ENCODE assay signal across 7 mouse cellular contexts in the genomic region with DNA sequence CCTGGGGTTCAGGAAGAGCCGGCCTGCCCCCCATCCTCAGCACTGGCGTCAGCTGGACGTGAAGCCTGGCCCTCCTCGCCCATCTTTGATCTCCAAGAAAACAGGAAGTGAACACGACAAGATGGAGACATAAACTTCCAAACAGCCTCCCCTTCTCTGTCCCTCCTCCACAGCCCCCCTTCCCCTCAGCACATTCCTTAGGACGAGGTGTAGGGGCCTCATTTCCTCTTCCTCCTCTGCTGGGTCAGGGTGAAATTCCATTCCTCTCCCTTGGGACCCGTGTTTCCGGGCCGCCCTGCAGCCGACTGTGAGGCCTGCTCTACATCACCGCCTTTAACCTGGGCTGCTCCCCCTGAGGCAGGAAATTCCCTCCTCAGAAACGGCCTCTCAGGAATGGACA. TPM values are rescaled to one million over a fixed set of nuclear protein-coding genes. Genes with fewer than 3 reads are reported as not detected.
A peak's percentile ranks its signal among the peaks of the same experiment; 100 is the strongest.
DNase-seq lines count a peak whose midpoint lies in the region; TF ChIP-seq lines count a peak whose summit lies in the region.

No protein-coding gene starts in this region.

- H3K4me1 ChIP-seq in cortical plate, adult 2 months (ENCODE audit: control insufficient read depth, insufficient read depth, low read length): no peaks in the 10 kb centered on the region
- peaks cover 2% of the 10 kb centered on the region; the same call in 1 of the 2 replicates for H3K4me1 ChIP-seq in liver, adult 2 months (ENCODE audit: control insufficient read depth, insufficient read depth, low read length)

- no peaks in the 10 kb centered on the region for H3K36me3 ChIP-seq in liver, adult 2 months (ENCODE audit: control insufficient read depth, insufficient read depth, low read length)

- no peak for TF ChIP-seq POLR2A in cortical plate, adult 2 months (IDR thresholded peaks at IDR 0.05; ENCODE audit: extremely low read depth, insufficient read depth, low read length)
- TF ChIP-seq POLR2A in liver, adult 2 months (IDR thresholded peaks at IDR 0.05; ENCODE audit: extremely low read depth, insufficient read depth, low read length): no peak

- peak overlapping the region; percentile 86 for H3K27ac ChIP-seq in cortical plate, adult 2 months (ENCODE audit: insufficient read depth, low read length)
- peak overlapping the region; percentile 62 for H3K27ac ChIP-seq in liver, adult 2 months (replicated peaks; ENCODE audit: insufficient read depth, low read depth, low read length)

- no peak for TF ChIP-seq CTCF in cortical plate, adult 2 months (IDR thresholded peaks at IDR 0.05; ENCODE audit: extremely low read depth, insufficient read depth, low read length)
- no peak for TF ChIP-seq CTCF in liver, adult 2 months (IDR thresholded peaks at IDR 0.05; ENCODE audit: low read depth, low read length)

- WGBS in liver, adult 2 months: 79% methylated on average over 12 of the region's 12 CpGs

- H3K27me3 ChIP-seq in liver, adult 2 months (ENCODE audit: control insufficient read depth, insufficient read depth, low read length): no peaks in the 10 kb centered on the region

- peak; percentile 68 for DNase-seq in ZHBTc4 (ENCODE audit: low read depth, low spot score)
- peak; percentile 75 for DNase-seq in heart, postnatal 14 days
- no peak for DNase-seq in liver, adult 2 months (ENCODE audit: extremely low read depth, low read depth, low spot score)
- no peak for DNase-seq in ovary, postnatal 10 days (ENCODE audit: low spot score)
- no peak for DNase-seq in thymus, postnatal 14 days
- DNase-seq in urinary bladder, postnatal 4 days (ENCODE audit: low spot score in 2 of 2): no peak

- H3K4me3 ChIP-seq in cortical plate, adult 2 months (ENCODE audit: insufficient read depth, low read length): no peak overlapping the region
- no peak overlapping the region for H3K4me3 ChIP-seq in liver, adult 2 months (ENCODE audit: insufficient read depth, low read depth, low read length)

- peaks cover 6% of the 10 kb centered on the region; the same call in 1 of the 2 replicates for H3K79me2 ChIP-seq in liver, adult 2 months (ENCODE audit: control insufficient read depth, insufficient read depth, low read length)

- intact Hi-C loops in heart, postnatal 14 days (cut with DNase I): no loop called here

- H3K9ac ChIP-seq in liver, adult 2 months (ENCODE audit: low read depth, low read length): no peak overlapping the region

RNA-seq across cellular contexts. Expression of a gene that starts 9.4 kb away (rescaled TPM):
- polyA plus RNA-seq in cortical plate, adult 2 months (2012; rRNA removed): 35.1 and 39.0 TPM in 2 replicates
- total RNA-seq in heart, postnatal 14 days (2021): 100 to 1,000 TPM; 148 to 162 TPM
- total RNA-seq in liver, adult 2 months (2014; rRNA removed): 14.2 and 25.9 TPM in 2 replicates
- polyA plus RNA-seq in liver, adult 2 months (2012; rRNA removed): 55.0 and 70.8 TPM in 2 replicates

RNA-seq across cellular contexts. Expression of a gene that starts 34.3 kb away (rescaled TPM):
- 118 and 127 TPM in 2 replicates for polyA plus RNA-seq in cortical plate, adult 2 months (2012; rRNA removed)
- 100 to 1,000 TPM; 595 to 617 TPM for total RNA-seq in heart, postnatal 14 days (2021)
- total RNA-seq in liver, adult 2 months (2014; rRNA removed): 0.47 and 1.4 TPM in 2 replicates
- 0.26 and 0.34 TPM in 2 replicates for polyA plus RNA-seq in liver, adult 2 months (2012; rRNA removed)

RNA-seq across cellular contexts. Expression of a gene that starts 48.1 kb away (rescaled TPM):
- polyA plus RNA-seq in cortical plate, adult 2 months (2012; rRNA removed): 16.4 and 17.7 TPM in 2 replicates
- 1 to 10 TPM; 6.0 to 7.4 TPM for total RNA-seq in heart, postnatal 14 days (2021)
- total RNA-seq in liver, adult 2 months (2014; rRNA removed): 158 and 175 TPM in 2 replicates
- polyA plus RNA-seq in liver, adult 2 months (2012; rRNA removed): 414 and 481 TPM in 2 replicates

RNA-seq across cellular contexts. Expression of a gene that starts 56.3 kb away (rescaled TPM):
- polyA plus RNA-seq in cortical plate, adult 2 months (2012; rRNA removed): 101 and 110 TPM in 2 replicates
- total RNA-seq in heart, postnatal 14 days (2021): 100 to 1,000 TPM in 1 of 2 experiments, 10 to 100 TPM in 1; 97.9 to 104 TPM
- 38.0 and 45.6 TPM in 2 replicates for total RNA-seq in liver, adult 2 months (2014; rRNA removed)
- 90.0 and 134 TPM in 2 replicates for polyA plus RNA-seq in liver, adult 2 months (2012; rRNA removed)

RNA-seq across cellular contexts. Expression of a gene that starts 57.0 kb away (rescaled TPM):
- 260 and 329 TPM in 2 replicates for polyA plus RNA-seq in cortical plate, adult 2 months (2012; rRNA removed)
- 10 to 100 TPM; 30.7 to 31.3 TPM for total RNA-seq in heart, postnatal 14 days (2021)
- total RNA-seq in liver, adult 2 months (2014; rRNA removed): 19.5 and 27.3 TPM in 2 replicates
- polyA plus RNA-seq in liver, adult 2 months (2012; rRNA removed): 46.6 and 63.7 TPM in 2 replicates

Comparison
In these comparisons a context has a peak if more than half of its experiments do, and no peak if none do; other contexts are left out.
1. DNase-seq: peak in ZHBTc4 (single experiment) and heart, postnatal 14 days (2 of 2); none in liver, adult 2 months (single experiment), ovary, postnatal 10 days (single experiment), thymus, postnatal 14 days (single experiment) and urinary bladder, postnatal 4 days (0 of 2).
2. RNA of a gene that starts 34.3 kb away (total RNA-seq): 595 to 617 TPM in heart, postnatal 14 days; 0.47 to 1.4 TPM in liver, adult 2 months; every median in the first group is over 100 times any median in the second.
3. RNA of a gene that starts 48.1 kb away (total RNA-seq): 158 to 175 TPM in liver, adult 2 months; 6.0 to 7.4 TPM in heart, postnatal 14 days; every median in the first group is over 10 times any median in the second.